Mouse (Mus musculus) layer of hippocampus, postnatal 25 days (tissue): ENCODE measurements around the gene Lect2. TPM values are rescaled to one million over a fixed set of nuclear protein-coding genes. Genes with fewer than 3 reads are reported as not detected.

Source experiments
- DNase-seq, 2 experiments: peaks; one replicate each; pipeline ENCODE4 v3.0.0; 2022; ENCODE audit warnings: mixed read lengths in 2 of 2, low spot score in 1 of 2; ENCODE audit errors: extremely low spot score in 1 of 2
- total RNA-seq, 2 experiments: library from RNA; stranded (reverse); gene quantifications; 2 replicates each; pipeline ENCODE4 v1.2.3; 2021

The Lect2 gene
- total RNA-seq, 2 experiments from 2014 or later: not detected

GRCm38 (mm10) chr13:56558811-56559210, 10.5 kb upstream of the Lect2 start:
- DNase-seq: no peak

GRCm38 (mm10) chr13:56556701-56557100, 8.4 kb upstream of the Lect2 start:
- DNase-seq: no peak

GRCm38 (mm10) chr13:56555957-56556356, 7.7 kb upstream of the Lect2 start:
- peak in 1 of 2 experiments; percentile 22 for DNase-seq

GRCm38 (mm10) chr13:56554409-56554808, 6.1 kb upstream of the Lect2 start:
- peak in 1 of 2 experiments; percentile 22 for DNase-seq

GRCm38 (mm10) chr13:56553923-56554322, 5.6 kb upstream of the Lect2 start:
- no peak for DNase-seq

- no peak for DNase-seq
These were observed 3.4 kb upstream of the Lect2 start for GRCm38 (mm10) chr13:56551661-56552060.

GRCm38 (mm10) chr13:56550574-56550973, 2.3 kb upstream of the Lect2 start:
- DNase-seq: no peak

GRCm38 (mm10) chr13:56549364-56549763, 1.1 kb upstream of the Lect2 start:
- DNase-seq: no peak

- DNase-seq: no peak
These were observed 3.3 kb downstream of the Lect2 start for GRCm38 (mm10) chr13:56544956-56545355.

GRCm38 (mm10) chr13:56543805-56544204, 4.5 kb downstream of the Lect2 start:
- no peak for DNase-seq

- DNase-seq: peak; percentile 15 to 65
These were observed 8.5 kb downstream of the Lect2 start for GRCm38 (mm10) chr13:56539846-56540245.

GRCm38 (mm10) chr13:56537026-56537425, 11.3 kb downstream of the Lect2 start:
- no peak for DNase-seq

GRCm38 (mm10) chr13:56535570-56535969, 12.7 kb downstream of the Lect2 start:
- no peak for DNase-seq

- DNase-seq: no peak
These were observed 13.4 kb downstream of the Lect2 start for GRCm38 (mm10) chr13:56534931-56535330.

GRCm38 (mm10) chr13:56529685-56530084, 18.6 kb downstream of the Lect2 start:
- DNase-seq: no peak

- DNase-seq: no peak
These were observed 19.3 kb downstream of the Lect2 start for GRCm38 (mm10) chr13:56529031-56529430.

- DNase-seq: no peak
These were observed 20.0 kb downstream of the Lect2 start for GRCm38 (mm10) chr13:56528281-56528680.

GRCm38 (mm10) chr13:56527846-56528245, 20.5 kb downstream of the Lect2 start:
- no peak for DNase-seq

GRCm38 (mm10) chr13:56526871-56527270, 21.4 kb downstream of the Lect2 start:
- no peak for DNase-seq

GRCm38 (mm10) chr13:56522821-56523167, 25.5 kb downstream of the Lect2 start:
- DNase-seq: peak in 1 of 2 experiments; percentile 8

- peak; percentile 75 to 81 for DNase-seq
These were observed 26.1 kb downstream of the Lect2 start, which contains the start of gene Fbxl21 for GRCm38 (mm10) chr13:56522081-56522820. Gene Fbxl21, plus strand, starts transcription at chr13:56522472.

- DNase-seq: no peak
These were observed 31.5 kb downstream of the Lect2 start for GRCm38 (mm10) chr13:56516816-56517215.
